Mouse (Mus musculus) hematopoietic multipotent progenitor cell, adult 10-12 weeks (in vitro differentiated cells): ENCODE data around the gene Olfr92. TPM values are rescaled to one million over a fixed set of nuclear protein-coding genes. Genes with fewer than 3 reads are reported as not detected.

ENCODE experiments used
- polyA plus RNA-seq: library from polyadenylated mRNA; stranded (reverse); fragments of >175 nt; gene quantifications from 2 replicates; pipeline ENCODE4 v1.2.3, GENCODE M21; 2012; ENCODE audit warnings: low replicate concordance

Olfr92 gene
- polyA plus RNA-seq: not detected in 2 replicates

GRCm38 (mm10) chr17:37119988-37120387, at the start of gene Olfr92:
Gene Olfr92, minus strand, starts transcription at chr17:37120088.

GRCm38 (mm10) chr17:37161394-37161793, 41.5 kb upstream of the Olfr92 start, which contains the start of gene Olfr93:
Gene Olfr93, minus strand, starts transcription at chr17:37161494.

GRCm38 (mm10) chr17:37098178-37098577, 21.7 kb downstream of the Olfr92 start, which contains the start of gene Olfr91:
Gene Olfr91, minus strand, starts transcription at chr17:37098278.

GRCm38 (mm10) chr17:37088399-37088798, 31.5 kb downstream of the Olfr92 start, which contains the start of gene Olfr90:
Gene Olfr90, minus strand, starts transcription at chr17:37088499.

Other genes starting within 250 kb of the Olfr92 start
- not detected in 2 replicates for gene Trim40, start 230.0 kb downstream of the Olfr92 start, polyA plus RNA-seq
- gene Trim31, start 222.0 kb downstream of the Olfr92 start, polyA plus RNA-seq: not detected in 2 replicates
- 0.12 and 0.76 TPM in 2 replicates for gene Rnf39, start 177.2 kb downstream of the Olfr92 start, polyA plus RNA-seq
- 69.5 and 387 TPM in 2 replicates for gene Ppp1r11, start 168.3 kb downstream of the Olfr92 start, polyA plus RNA-seq
- gene Znrd1, start 161.5 kb downstream of the Olfr92 start, polyA plus RNA-seq: 3.8 and 12.0 TPM in 2 replicates
- 0.94 TPM in 1 of 2 replicates, not detected in the other for gene Znrd1as, start 161.5 kb downstream of the Olfr92 start, polyA plus RNA-seq
- gene 2410137M14Rik, start 138.9 kb downstream of the Olfr92 start, polyA plus RNA-seq: not detected in 2 replicates
- 0.10 and 0.42 TPM in 2 replicates for gene H2-M5, start 130.6 kb downstream of the Olfr92 start, polyA plus RNA-seq
- 0.12 and 0.34 TPM in 2 replicates for gene Zfp57, start 118.9 kb downstream of the Olfr92 start, polyA plus RNA-seq
- 0.13 TPM in 1 of 2 replicates, not detected in the other for gene Mog, start 96.7 kb downstream of the Olfr92 start, polyA plus RNA-seq
- gene Gabbr1, start 74.1 kb downstream of the Olfr92 start, polyA plus RNA-seq: 52.6 and 251 TPM in 2 replicates
- not detected in 2 replicates for gene Olfr90, start 31.6 kb downstream of the Olfr92 start, polyA plus RNA-seq
- gene Olfr91, start 21.8 kb downstream of the Olfr92 start, polyA plus RNA-seq: not detected in 2 replicates
- gene Olfr93, start 41.4 kb upstream of the Olfr92 start, polyA plus RNA-seq: not detected in 2 replicates
- 0.36 and 0.56 TPM in 2 replicates for gene Ubd, start 73.8 kb upstream of the Olfr92 start, polyA plus RNA-seq
- gene Olfr94, start 80.9 kb upstream of the Olfr92 start, polyA plus RNA-seq: not detected in 2 replicates
- gene Olfr95, start 93.0 kb upstream of the Olfr92 start, polyA plus RNA-seq: not detected in 2 replicates
- gene Olfr96, start 100.1 kb upstream of the Olfr92 start, polyA plus RNA-seq: not detected in 2 replicates
- gene Olfr97, start 117.2 kb upstream of the Olfr92 start, polyA plus RNA-seq: not detected in 2 replicates
- not detected in 2 replicates for gene Olfr98, start 143.7 kb upstream of the Olfr92 start, polyA plus RNA-seq
- gene H2-M3, start 150.1 kb upstream of the Olfr92 start, polyA plus RNA-seq: 2.8 and 9.9 TPM in 2 replicates
- gene Olfr99, start 163.4 kb upstream of the Olfr92 start, polyA plus RNA-seq: not detected in 2 replicates
- not detected in 2 replicates for gene Olfr101, start 184.2 kb upstream of the Olfr92 start, polyA plus RNA-seq
- not detected in 2 replicates for gene Olfr102, start 197.0 kb upstream of the Olfr92 start, polyA plus RNA-seq
- not detected in 2 replicates for gene Olfr103, start 219.6 kb upstream of the Olfr92 start, polyA plus RNA-seq
- not detected in 2 replicates for gene Olfr104-ps, start 239.5 kb upstream of the Olfr92 start, polyA plus RNA-seq